Mouse (Mus musculus): ENCODE data around the gene Lysmd3. TPM values are rescaled to one million over a fixed set of nuclear protein-coding genes. Genes with fewer than 3 reads are reported as not detected.

The Lysmd3 gene
- total RNA-seq, 2 experiments from 2014 or later = 13.7 to 31.8 TPM

Other genes with a start within 250 kb of the Lysmd3 start
- gene Adgrv1, start 24.5 kb upstream of the Lysmd3 start, total RNA-seq (2014; fragmentation: Nextera tagmentation) = not detected in 2 replicates
- not detected in 2 replicates for gene Adgrv1, start 24.5 kb upstream of the Lysmd3 start, total RNA-seq (2017)
- gene Polr3g, start 53.4 kb downstream of the Lysmd3 start, total RNA-seq (2014; fragmentation: Nextera tagmentation) = 28.5 and 38.2 TPM in 2 replicates
- 31.6 and 39.2 TPM in 2 replicates for gene Polr3g, start 53.4 kb downstream of the Lysmd3 start, total RNA-seq (2017)
- gene Mblac2, start 53.7 kb downstream of the Lysmd3 start, total RNA-seq (2014; fragmentation: Nextera tagmentation) = 3.4 and 9.1 TPM in 2 replicates
- 2.4 and 4.3 TPM in 2 replicates for gene Mblac2, start 53.7 kb downstream of the Lysmd3 start, total RNA-seq (2017)
- 164 and 207 TPM in 2 replicates for gene Cetn3, start 125.4 kb downstream of the Lysmd3 start, total RNA-seq (2014; fragmentation: Nextera tagmentation)
- 401 and 724 TPM in 2 replicates for gene Cetn3, start 125.4 kb downstream of the Lysmd3 start, total RNA-seq (2017)

All from megakaryocyte-erythroid progenitor cell, adult 5-6 weeks (primary cell).